Mouse (Mus musculus) stomach, embryonic 16.5 days (tissue): Measurements from ENCODE around the gene Gabrd. TPM values are rescaled to one million over a fixed set of nuclear protein-coding genes. Genes with fewer than 3 reads are reported as not detected.

Source experiments
- ATAC-seq: fragments of 200-750 bp; cut with Nextera tagmentation; 2 replicates; pipeline ENCODE4 v1.8.0; 2017; ENCODE audit warnings: moderate number of reproducible peaks, moderate TSS enrichment; ENCODE audit not compliant: insufficient read depth, low FRiP score
- H3K27ac ChIP-seq: fragments of 300-500 bp; sonication (generic); 2 replicates; pipeline ENCODE4 v1.5.1; 2014; ENCODE audit warnings: low read length
- H3K27me3 ChIP-seq: fragments of 300-500 bp; sonication (generic); 2 replicates; pipeline ENCODE4 v1.6.1; 2014; ENCODE audit warnings: low read length, control low read depth, mixed read lengths; ENCODE audit not compliant: control insufficient read depth, insufficient read depth
- H3K36me3 ChIP-seq: fragments of 300-500 bp; sonication (generic); 2 replicates; pipeline ENCODE4 v1.6.1; 2014; ENCODE audit warnings: low read length; ENCODE audit not compliant: control insufficient read depth, insufficient read depth
- H3K4me1 ChIP-seq: fragments of 300-500 bp; sonication (generic); 2 replicates; pipeline ENCODE4 v1.6.1; 2014; ENCODE audit warnings: low read length, control low read depth, mixed read lengths; ENCODE audit not compliant: control insufficient read depth, insufficient read depth
- H3K4me2 ChIP-seq: fragments of 300-500 bp; sonication (generic); 2 replicates; pipeline ENCODE4 v1.6.1; 2014; ENCODE audit warnings: low read depth, low read length, mixed read lengths
- H3K4me3 ChIP-seq: fragments of 300-500 bp; sonication (generic); replicated peaks from 2 replicates; pipeline ENCODE4 v1.5.1; 2014; ENCODE audit warnings: mild to moderate bottlenecking, low read length
- H3K9ac ChIP-seq: fragments of 300-500 bp; sonication (generic); 2 replicates; pipeline ENCODE4 v1.6.1; 2014; ENCODE audit warnings: low read length
- H3K9me3 ChIP-seq: fragments of 300-500 bp; sonication (generic); replicated peaks from 2 replicates; pipeline ENCODE4 v1.6.1; 2016; ENCODE audit warnings: low read length, control low read depth; ENCODE audit not compliant: control insufficient read depth
- whole genome bisulfite sequencing: fragments of 180-500 bp; shearing (Covaris S2); extraction: QIAGEN DNeasy Blood & Tissue Kit; methylation state at CpG from one replicate; pipeline ENCODE4 v1.1.7; 2014; 5-methylcytosine and 5-hydroxymethylcytosine counted together
- polyA plus RNA-seq: library from polyadenylated mRNA; unstranded; fragments of >200 nt; fragmentation: Nextera tagmentation; extraction: Ambion mirVana; gene quantifications from 2 replicates; pipeline ENCODE4 v1.2.1, GENCODE M21; 2015

The Gabrd gene
- polyA plus RNA-seq, 1 experiment from 2014 or later: 0.23 TPM

GRCm38 (mm10) chr4:155367739-155368138 is 30.2 kb downstream of the Gabrd start:
- Histone ChIP-seq H3K36me3 (no peaks in the 10 kb centered on the region), H3K4me1 (no peaks in the 10 kb centered on the region), H3K9me3 (no peaks in the 10 kb centered on the region), H3K27me3 (peaks cover 4% of the 10 kb centered on the region; the same call in 1 of the 2 replicates), H3K27ac (no peak overlapping the region), H3K9ac (no peak overlapping the region), H3K4me3 (no peak overlapping the region), H3K4me2 (no peak overlapping the region)
- no peak for ATAC-seq
- 73% methylated on average over 9 of the region's 9 CpGs for WGBS

GRCm38 (mm10) chr4:155366784-155367183 is 31.1 kb downstream of the Gabrd start:
- Histone ChIP-seq H3K9me3 (no peaks in the 10 kb centered on the region), H3K4me1 (peaks cover 4% of the 10 kb centered on the region; the same call in 1 of the 2 replicates), H3K4me2 (no peak overlapping the region), H3K4me3 (no peak overlapping the region), H3K9ac (no peak overlapping the region), H3K36me3 (no peaks in the 10 kb centered on the region), H3K27ac (no peak overlapping the region), H3K27me3 (peaks cover 14% of the 10 kb centered on the region)
- WGBS: 59% methylated on average over 6 of the region's 6 CpGs
- no peak for ATAC-seq

GRCm38 (mm10) chr4:155362443-155362842 is 35.5 kb downstream of the Gabrd start:
- WGBS: 26% methylated on average over 5 of the region's 5 CpGs
- Histone ChIP-seq H3K4me3 (no peak overlapping the region), H3K27me3 (peaks cover 36% of the 10 kb centered on the region), H3K27ac (no peak overlapping the region), H3K36me3 (no peaks in the 10 kb centered on the region), H3K4me1 (peaks cover 4% of the 10 kb centered on the region; the same call in 1 of the 2 replicates), H3K4me2 (peak overlapping the region; percentile 50), H3K9me3 (no peaks in the 10 kb centered on the region), H3K9ac (no peak overlapping the region)
- ATAC-seq: no peak

GRCm38 (mm10) chr4:155361303-155361791 is 36.6 kb downstream of the Gabrd start, which contains the start of gene Prkcz:
Gene Prkcz (minus strand): TSS chr4:155361361.
- H3K4me2 ChIP-seq: peak within 1 kb of the TSS; percentile 50
- WGBS: under 1% methylated on average over 50 of the region's 51 CpGs
- H3K27ac ChIP-seq: peak within 1 kb of the TSS; percentile 49
- peak; percentile 97 for ATAC-seq
- peaks cover 36% of the 10 kb centered on the region for H3K27me3 ChIP-seq
- no peaks in the 10 kb centered on the region for H3K9me3 ChIP-seq
- H3K9ac ChIP-seq: peak within 1 kb of the TSS; percentile 67
- peak within 1 kb of the TSS; percentile 55 for H3K4me3 ChIP-seq
- H3K4me1 ChIP-seq: peaks cover 4% of the 10 kb centered on the region; the same call in 1 of the 2 replicates
- no peaks in the 10 kb centered on the region for H3K36me3 ChIP-seq

- Histone ChIP-seq H3K4me3 (peak overlapping the region; percentile 55), H3K27ac (peak overlapping the region; percentile 49; the same call in 1 of the 2 replicates), H3K27me3 (peaks cover 36% of the 10 kb centered on the region), H3K9ac (peak overlapping the region; percentile 63), H3K4me1 (peaks cover 4% of the 10 kb centered on the region; the same call in 1 of the 2 replicates), H3K9me3 (no peaks in the 10 kb centered on the region), H3K4me2 (peak overlapping the region; percentile 50), H3K36me3 (no peaks in the 10 kb centered on the region)
- ATAC-seq: peak; percentile 32; the same call in 1 of the 2 replicates
- WGBS: under 1% methylated on average over 42 of the region's 42 CpGs
Observed at GRCm38 (mm10) chr4:155360856-155361255, 37.1 kb downstream of the Gabrd start.

GRCm38 (mm10) chr4:155359560-155360464 is 38.1 kb downstream of the Gabrd start:
- Histone ChIP-seq H3K4me3 (no peak overlapping the region), H3K36me3 (no peaks in the 10 kb centered on the region), H3K27me3 (peaks cover 36% of the 10 kb centered on the region), H3K9me3 (no peaks in the 10 kb centered on the region), H3K27ac (no peak overlapping the region), H3K4me2 (peak overlapping the region; percentile 50), H3K9ac (no peak overlapping the region), H3K4me1 (peaks cover 4% of the 10 kb centered on the region; the same call in 1 of the 2 replicates)
- WGBS: 39% methylated on average over 12 of the region's 12 CpGs
- no peak for ATAC-seq

GRCm38 (mm10) chr4:155357601-155358000 is 40.3 kb downstream of the Gabrd start:
- Histone ChIP-seq H3K9ac (no peak overlapping the region), H3K27me3 (peaks cover 30% of the 10 kb centered on the region), H3K9me3 (no peaks in the 10 kb centered on the region), H3K4me2 (no peak overlapping the region), H3K27ac (no peak overlapping the region), H3K4me1 (peaks cover 4% of the 10 kb centered on the region; the same call in 1 of the 2 replicates), H3K36me3 (no peaks in the 10 kb centered on the region), H3K4me3 (no peak overlapping the region)
- WGBS: 50% methylated on average over 2 of the region's 2 CpGs
- ATAC-seq: no peak

GRCm38 (mm10) chr4:155356354-155356753 is 41.6 kb downstream of the Gabrd start:
- WGBS: 82% methylated on average over 10 of the region's 10 CpGs

GRCm38 (mm10) chr4:155354546-155354945 is 43.4 kb downstream of the Gabrd start:
- no peaks in the 10 kb centered on the region for H3K4me1 ChIP-seq
- peaks cover under 1% of the 10 kb centered on the region; the same call in 1 of the 2 replicates for H3K27me3 ChIP-seq
- 77% methylated on average over 7 of the region's 7 CpGs for WGBS
- H3K4me2 ChIP-seq: no peak overlapping the region
- no peak overlapping the region for H3K27ac ChIP-seq
- no peak overlapping the region for H3K9ac ChIP-seq
- no peaks in the 10 kb centered on the region for H3K36me3 ChIP-seq
- H3K4me3 ChIP-seq: no peak overlapping the region
- H3K9me3 ChIP-seq: no peaks in the 10 kb centered on the region
- ATAC-seq: no peak

More at GRCm38 (mm10) chr4:155356354-155356753, 41.6 kb downstream of the Gabrd start:
- Histone ChIP-seq H3K4me2 (no peak overlapping the region), H3K9ac (no peak overlapping the region), H3K9me3 (no peaks in the 10 kb centered on the region), H3K27ac (no peak overlapping the region), H3K4me1 (no peaks in the 10 kb centered on the region), H3K27me3 (peaks cover 18% of the 10 kb centered on the region), H3K4me3 (no peak overlapping the region), H3K36me3 (no peaks in the 10 kb centered on the region)
- ATAC-seq: no peak
